Mouse (Mus musculus): Measurements from ENCODE around the gene Rapgef3.

- TF ChIP-seq IRF4 (IDR thresholded peaks at IDR 0.05; ENCODE audit: low read depth, low read length): no peak
- no peak for TF ChIP-seq MAX (IDR thresholded peaks at IDR 0.05; ENCODE audit: low read length)
- no peak for TF ChIP-seq CTCF (conservative IDR thresholded peaks at IDR 0.05 in 1 of 2, IDR thresholded peaks at IDR 0.05 in 1 of 2; ENCODE audit: low read depth in 2 of 2, low read length in 2 of 2)
- no peak for TF ChIP-seq EP300 (IDR thresholded peaks at IDR 0.05; ENCODE audit: low read length)
- TF ChIP-seq ZMIZ1 (IDR thresholded peaks at IDR 0.05; ENCODE audit: low read depth, low read length): no peak
Observed at GRCm38 (mm10) chr15:97766594-97767279, 1.0 kb downstream of the Rapgef3 start.
